Mouse (Mus musculus) heart, embryonic 11.5 days (tissue): Measurements from ENCODE around the gene Clps. TPM values are rescaled to one million over a fixed set of nuclear protein-coding genes. Genes with fewer than 3 reads are reported as not detected.

Experiments used
- ATAC-seq: fragments of 200-750 bp; cut with Nextera tagmentation; replicated peaks from 2 replicates; pipeline ENCODE4 v1.8.0; 2017; ENCODE audit warnings: moderate library complexity; ENCODE audit not compliant: insufficient number of reproducible peaks, low FRiP score, low TSS enrichment
- H3K27ac ChIP-seq: fragments of 300-500 bp; sonication (generic); 2 replicates; pipeline ENCODE4 v1.5.1; 2014; ENCODE audit warnings: mild to moderate bottlenecking, low read depth, low read length
- H3K27me3 ChIP-seq: fragments of 300-500 bp; sonication (generic); 2 replicates; pipeline ENCODE4 v1.6.1; 2014; ENCODE audit warnings: mild to moderate bottlenecking, low read length, mixed read lengths; ENCODE audit not compliant: control insufficient read depth, insufficient read depth
- H3K36me3 ChIP-seq: fragments of 300-500 bp; sonication (generic); 2 replicates; pipeline ENCODE4 v1.6.1; 2014; ENCODE audit warnings: mild to moderate bottlenecking, low read length, moderate library complexity, mixed read lengths; ENCODE audit not compliant: control insufficient read depth, insufficient read depth
- H3K4me1 ChIP-seq: fragments of 300-500 bp; sonication (generic); 2 replicates; pipeline ENCODE4 v1.6.1; 2014; ENCODE audit warnings: low read length; ENCODE audit not compliant: control insufficient read depth, insufficient read depth
- H3K4me2 ChIP-seq: fragments of 300-500 bp; sonication (generic); 2 replicates; pipeline ENCODE4 v1.6.1; 2014; ENCODE audit warnings: mild to moderate bottlenecking, moderate library complexity
- H3K4me3 ChIP-seq: fragments of 300-500 bp; sonication (generic); 2 replicates; pipeline ENCODE4 v1.5.1; 2014; ENCODE audit warnings: low read depth, low read length
- H3K9ac ChIP-seq: fragments of 300-500 bp; sonication (generic); 2 replicates; pipeline ENCODE4 v1.6.1; 2014; ENCODE audit warnings: mild to moderate bottlenecking, low read depth, low read length, moderate library complexity
- H3K9me3 ChIP-seq: fragments of 300-500 bp; sonication (generic); replicated peaks from 2 replicates; pipeline ENCODE4 v1.6.1; 2016; ENCODE audit warnings: low read length; ENCODE audit not compliant: control insufficient read depth
- WGBS: fragments of 180-500 bp; shearing (Covaris S2); extraction: QIAGEN DNeasy Blood & Tissue Kit; methylation state at CpG from one replicate; pipeline ENCODE4 v1.1.7; 2014; ENCODE audit not compliant: insufficient replicate concordance; 5-methylcytosine and 5-hydroxymethylcytosine counted together
- microRNA-seq: library from miRNA; unstranded; fragments of <30 nt; microRNA quantifications from one replicate; pipeline ENCODE4, GENCODE M21; 2016; ENCODE audit warnings: borderline number of aligned reads
- polyA plus RNA-seq: library from polyadenylated mRNA; unstranded; fragments of >200 nt; fragmentation: Nextera tagmentation; extraction: Ambion mirVana; gene quantifications from 2 replicates; pipeline ENCODE4 v1.2.1, GENCODE M21; 2014

Gene Clps
- polyA plus RNA-seq, 1 experiment from 2014 or later = not detected

DNA sequence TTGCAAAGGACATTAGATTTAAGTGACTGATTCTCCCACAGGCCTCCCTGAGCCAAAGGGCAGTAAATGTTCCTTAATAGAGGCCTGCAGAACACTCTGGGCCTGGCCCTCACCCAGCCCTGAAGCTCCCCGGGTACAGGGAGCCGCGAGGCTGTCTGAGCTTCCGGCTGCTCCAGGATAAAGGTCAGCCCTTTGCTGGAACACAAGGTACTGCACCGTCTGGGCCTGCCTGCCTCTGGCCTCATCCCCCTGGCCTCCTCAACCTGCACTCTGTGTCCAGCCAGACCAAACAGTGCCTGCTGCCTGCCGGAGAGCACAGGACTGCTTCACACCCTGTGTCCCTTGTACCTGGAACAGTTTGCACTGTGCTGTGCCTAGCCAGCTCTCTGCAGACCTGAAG, 47.9 kb downstream of the Clps start:
- H3K9me3 ChIP-seq = no peaks in the 10 kb centered on the region
- no peak overlapping the region for H3K4me2 ChIP-seq
- WGBS = 51% methylated on average over 6 of the region's 6 CpGs
- H3K27me3 ChIP-seq = peaks cover 14% of the 10 kb centered on the region
- ATAC-seq = no peak
- no peaks in the 10 kb centered on the region for H3K36me3 ChIP-seq
- peaks cover 14% of the 10 kb centered on the region for H3K4me1 ChIP-seq
- H3K4me3 ChIP-seq = no peak overlapping the region
- H3K27ac ChIP-seq = no peak overlapping the region
- no peak overlapping the region for H3K9ac ChIP-seq

DNA sequence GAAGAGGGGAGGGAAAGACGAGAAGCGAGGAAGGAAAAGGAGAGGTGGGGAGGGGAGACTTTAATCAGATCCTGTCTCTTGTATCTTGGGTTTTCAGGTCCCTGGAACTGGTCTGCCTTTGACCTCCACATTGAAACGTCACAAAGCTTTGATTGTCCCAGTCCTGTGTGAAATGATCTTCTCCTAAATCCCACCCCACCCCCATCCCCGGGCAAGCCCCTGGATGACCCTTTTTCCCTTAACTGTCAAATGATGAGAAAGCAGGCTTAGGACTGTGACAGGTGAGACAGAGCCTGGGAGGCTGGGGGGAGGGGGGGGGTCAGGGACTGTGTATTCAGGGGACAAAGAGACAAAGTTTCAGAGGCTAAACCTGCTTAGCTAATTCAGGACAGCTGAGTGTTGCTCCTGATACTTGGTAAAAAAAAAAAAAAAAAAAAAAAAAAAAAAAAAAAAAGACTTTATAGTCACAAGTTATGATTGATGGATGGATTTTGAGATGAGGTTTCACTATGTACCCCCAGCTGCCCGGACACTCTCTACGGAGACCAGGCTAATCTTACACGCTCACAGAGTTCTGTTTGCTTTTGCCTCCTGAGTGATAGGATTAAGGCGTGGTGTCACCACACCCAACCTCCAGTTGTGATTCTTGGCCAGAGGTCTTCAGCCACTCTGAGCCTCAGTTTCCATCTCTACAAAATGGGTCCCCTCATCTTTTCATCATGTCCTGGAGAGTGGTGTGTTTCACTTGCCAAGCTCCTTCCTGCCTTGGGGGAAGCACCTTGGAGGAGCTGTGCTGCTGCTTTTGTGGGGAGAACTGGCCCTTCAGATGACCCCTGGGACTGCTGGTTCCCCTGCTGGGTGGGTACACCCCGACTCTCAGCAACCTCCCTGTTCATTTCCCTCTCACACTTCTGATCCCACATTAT, 48.7 kb downstream of the Clps start:
- WGBS = 25% methylated on average over 9 of the region's 9 CpGs
- no peak overlapping the region for H3K27ac ChIP-seq
- peaks cover 11% of the 10 kb centered on the region; the same call in 1 of the 2 replicates for H3K27me3 ChIP-seq

DNA sequence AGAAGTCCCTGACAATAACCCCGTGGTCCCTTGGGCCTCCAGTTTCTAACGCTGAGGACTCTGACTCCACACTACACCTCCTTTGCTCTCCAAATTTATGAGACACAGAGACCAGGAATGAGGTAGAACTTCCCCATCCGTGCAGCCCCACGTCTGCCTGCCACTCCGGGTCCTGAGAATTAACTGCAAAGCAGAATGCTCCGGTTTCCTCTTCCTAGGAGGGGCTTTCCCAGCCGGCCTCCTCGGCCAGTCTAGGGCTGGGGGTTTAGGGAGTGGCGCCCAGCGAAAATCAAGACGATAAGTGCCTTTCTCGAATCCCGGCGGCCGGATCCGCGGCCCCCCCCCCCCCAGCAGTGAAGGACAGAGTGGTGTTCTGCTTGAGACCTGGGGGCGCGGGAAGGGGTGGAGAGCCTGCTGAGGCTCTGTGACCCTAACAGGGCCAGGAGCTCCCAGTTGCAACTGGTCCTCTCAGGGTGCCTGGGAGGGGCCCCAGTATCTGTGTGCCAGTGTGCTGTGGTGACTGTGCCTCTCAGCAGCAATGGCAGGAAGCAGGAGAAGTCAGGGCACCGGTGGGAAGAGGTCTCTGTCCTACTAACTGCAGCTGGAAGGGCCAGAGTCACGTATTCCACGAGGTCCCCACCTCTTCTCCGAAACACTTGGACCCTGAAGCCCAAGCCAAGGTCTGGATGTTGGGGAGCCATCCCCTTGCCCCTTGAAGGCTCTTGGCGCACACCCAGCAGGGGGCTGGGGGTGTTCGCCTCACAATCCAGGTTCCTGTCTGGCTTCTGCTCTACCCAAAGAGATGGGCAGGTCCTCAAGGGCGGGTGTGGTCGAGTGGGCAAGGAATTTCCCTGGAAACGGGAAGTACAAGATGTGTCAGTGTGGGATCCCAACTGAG, 49.9 kb downstream of the Clps start:
- Histone ChIP-seq H3K4me1 (peaks cover 21% of the 10 kb centered on the region), H3K27me3 (peaks cover 11% of the 10 kb centered on the region; the same call in 1 of the 2 replicates), H3K4me3 (peak overlapping the region; percentile 24), H3K4me2 (peak overlapping the region; percentile 63), H3K9me3 (no peaks in the 10 kb centered on the region), H3K9ac (peak overlapping the region; percentile 58), H3K36me3 (no peaks in the 10 kb centered on the region), H3K27ac (peak overlapping the region; percentile 35)
- ATAC-seq = no peak
- WGBS = 4% methylated on average over 28 of the region's 28 CpGs

More for the DNA sequence above, 48.7 kb downstream of the Clps start:
- H3K4me1 ChIP-seq = peaks cover 18% of the 10 kb centered on the region
- no peaks in the 10 kb centered on the region for H3K36me3 ChIP-seq
- H3K9ac ChIP-seq = no peak overlapping the region
- ATAC-seq = no peak
- H3K4me3 ChIP-seq = no peak overlapping the region
- H3K4me2 ChIP-seq = no peak overlapping the region
- no peaks in the 10 kb centered on the region for H3K9me3 ChIP-seq

Small RNA genes lying within 50 kb of the gene (microRNA-seq; reads per million reads assigned to microRNA genes)
- gene Gm25195 (not detected), gene Mir6969 (not detected)

Other genes starting within 250 kb of the Clps start
- gene Fance, start 247.2 kb downstream of the Clps start, polyA plus RNA-seq = 15.3 and 17.3 TPM in 2 replicates
- gene Rpl10a, start 232.3 kb downstream of the Clps start, polyA plus RNA-seq = 408 and 446 TPM in 2 replicates
- 6.5 and 7.5 TPM in 2 replicates for gene Tead3, start 209.9 kb downstream of the Clps start, polyA plus RNA-seq
- gene Tulp1, start 195.5 kb downstream of the Clps start, polyA plus RNA-seq = 2.9 and 5.0 TPM in 2 replicates
- gene Fkbp5, start 43.2 kb downstream of the Clps start, polyA plus RNA-seq = 5.0 and 5.8 TPM in 2 replicates
- not detected in 2 replicates for gene Armc12, start 30.0 kb downstream of the Clps start, polyA plus RNA-seq
- not detected in 2 replicates for gene Clpsl2, start 11.4 kb downstream of the Clps start, polyA plus RNA-seq
- gene Lhfpl5, start 14.9 kb upstream of the Clps start, polyA plus RNA-seq = 0.14 TPM in 1 of 2 replicates, not detected in the other
- 58.1 and 79.5 TPM in 2 replicates for gene Srpk1, start 61.9 kb upstream of the Clps start, polyA plus RNA-seq
- 0.14 and 0.84 TPM in 2 replicates for gene Slc26a8, start 129.5 kb upstream of the Clps start, polyA plus RNA-seq
- 37.1 and 37.4 TPM in 2 replicates for gene Mapk14, start 130.6 kb upstream of the Clps start, polyA plus RNA-seq
- 1.8 and 2.3 TPM in 2 replicates for gene AC170998.1, start 165.3 kb upstream of the Clps start, polyA plus RNA-seq
- 2.6 and 2.9 TPM in 2 replicates for gene Mapk13, start 208.5 kb upstream of the Clps start, polyA plus RNA-seq
- gene Brpf3, start 240.3 kb upstream of the Clps start, polyA plus RNA-seq = 12.1 and 13.4 TPM in 2 replicates